Mouse (Mus musculus) gastrocnemius, postnatal 10 days (tissue): Measurements from ENCODE around the gene Mrps27. TPM values are rescaled to one million over a fixed set of nuclear protein-coding genes. Genes with fewer than 3 reads are reported as not detected.

Experiments used
- DNase-seq: peaks from one replicate; pipeline ENCODE4 v3.0.0; 2021; ENCODE audit warnings: mixed read lengths
- total RNA-seq, 2 experiments: library from RNA; stranded (reverse); gene quantifications; 2 replicates each; pipeline ENCODE4 v1.2.3; 2021

Mrps27 gene
- total RNA-seq, 2 experiments from 2014 or later, result 27.5 to 28.4 TPM

GRCm38 (mm10) chr13:99351186-99351585 lies 6.6 kb downstream of the Mrps27 start:
- DNase-seq, result no peak

GRCm38 (mm10) chr13:99351596-99351995 lies 7.0 kb downstream of the Mrps27 start:
- DNase-seq, result no peak

- DNase-seq, result peak; percentile 87
Measured at GRCm38 (mm10) chr13:99352758-99353489, 8.3 kb downstream of the Mrps27 start.

GRCm38 (mm10) chr13:99353490-99353851 lies 8.9 kb downstream of the Mrps27 start:
- DNase-seq, result no peak

- no peak for DNase-seq
Measured at GRCm38 (mm10) chr13:99355072-99355471, 10.5 kb downstream of the Mrps27 start.

GRCm38 (mm10) chr13:99355861-99356260 lies 11.3 kb downstream of the Mrps27 start:
- no peak for DNase-seq

GRCm38 (mm10) chr13:99356428-99357265 lies 12.1 kb downstream of the Mrps27 start:
- no peak for DNase-seq

GRCm38 (mm10) chr13:99358921-99359320 lies 14.3 kb downstream of the Mrps27 start:
- no peak for DNase-seq

- no peak for DNase-seq
Measured at GRCm38 (mm10) chr13:99363866-99364265, 19.3 kb downstream of the Mrps27 start.

GRCm38 (mm10) chr13:99366422-99367175 lies 22.0 kb downstream of the Mrps27 start:
- DNase-seq, result no peak

GRCm38 (mm10) chr13:99367554-99368174 lies 23.1 kb downstream of the Mrps27 start:
- no peak for DNase-seq

- no peak for DNase-seq
Measured at GRCm38 (mm10) chr13:99369103-99369502, 24.5 kb downstream of the Mrps27 start.

GRCm38 (mm10) chr13:99371285-99371684 lies 26.7 kb downstream of the Mrps27 start:
- no peak for DNase-seq

GRCm38 (mm10) chr13:99373684-99374083 lies 29.1 kb downstream of the Mrps27 start:
- no peak for DNase-seq

- DNase-seq, result no peak
Measured at GRCm38 (mm10) chr13:99374191-99374590, 29.6 kb downstream of the Mrps27 start.

GRCm38 (mm10) chr13:99375550-99375949 lies 31.0 kb downstream of the Mrps27 start:
- DNase-seq, result peak; percentile 87

GRCm38 (mm10) chr13:99377055-99377454 lies 32.5 kb downstream of the Mrps27 start:
- DNase-seq, result no peak

- DNase-seq, result no peak
Measured at GRCm38 (mm10) chr13:99378223-99378622, 33.6 kb downstream of the Mrps27 start.

- no peak for DNase-seq
Measured at GRCm38 (mm10) chr13:99382373-99382772, 37.8 kb downstream of the Mrps27 start.

- no peak for DNase-seq
Measured at GRCm38 (mm10) chr13:99384555-99385203, 40.1 kb downstream of the Mrps27 start.

- no peak for DNase-seq
Measured at GRCm38 (mm10) chr13:99385911-99386310, 41.3 kb downstream of the Mrps27 start.

- DNase-seq, result no peak
Measured at GRCm38 (mm10) chr13:99386341-99386740, 41.8 kb downstream of the Mrps27 start.
